Comparison of ENCODE assay signal across 20 mouse cellular contexts in genomic region chr2:32200033-32200432, GRCm38 (mm10). TPM values are rescaled to one million over a fixed set of nuclear protein-coding genes. Genes with fewer than 3 reads are reported as not detected.
DNase-seq lines count a peak whose midpoint lies in the region; ATAC-seq lines count a peak whose summit lies in the region.
"Had no signal": no experiment of that assay in that cellular context is flagged by ENCODE, and none has a peak within 500 bp of the region (broad histone marks: within the 10 kb centered on the region; RNA-seq: fewer than 3 reads in every experiment).

No protein-coding gene starts in this region.

- peak; percentile 67 to 77 for DNase-seq in cerebellum, adult 18-20 months
- no peak for DNase-seq in midbrain, embryonic 10.5 days (ENCODE audit: low spot score)
- peak; percentile 76 for DNase-seq in cerebellum, adult 9-10 months
- peak; percentile 72 to 82 for DNase-seq in cerebellum, postnatal 25 days
- DNase-seq in layer of hippocampus, adult 18-20 months (ENCODE audit: low spot score in 2 of 2), result no peak
- DNase-seq: adrenal gland, adult 2 months; adrenal gland, postnatal 36 days; heart, adult 18-20 months; heart, postnatal 10 days; heart, postnatal 4 days; kidney, adult 8-10 months had no signal

- H3K9me3 ChIP-seq in midbrain, embryonic 12.5 days, result no peaks in the 10 kb centered on the region
- H3K9me3 ChIP-seq in midbrain, embryonic 10.5 days (replicated peaks), result no peaks in the 10 kb centered on the region
- H3K9me3 ChIP-seq: embryonic facial prominence, embryonic 12.5 days; forebrain, embryonic 15.5 days; heart, embryonic 10.5 days had no signal

- WGBS in midbrain, embryonic 12.5 days, result 94% methylated on average over 4 of the region's 4 CpGs
- WGBS in midbrain, embryonic 10.5 days, result 95% methylated on average over 4 of the region's 4 CpGs

- ATAC-seq in cerebellum, adult (ENCODE audit: insufficient number of reproducible peaks, low FRiP score, low TSS enrichment), result no peak
- no peak for ATAC-seq in midbrain, embryonic 12.5 days (ENCODE audit: low FRiP score, low read depth)
- ATAC-seq in monocyte, adult 5-6 weeks (replicated peaks; ENCODE audit: insufficient number of reproducible peaks, low FRiP score, low TSS enrichment, poor library complexity, severe bottlenecking), result no peak
- ATAC-seq: forebrain, embryonic 15.5 days; inflammation-experienced regulatory T-cells, adult 6 months; intestine, postnatal 0 days had no signal

- H3K4me1 ChIP-seq in midbrain, embryonic 12.5 days, result no peaks in the 10 kb centered on the region
- no peaks in the 10 kb centered on the region for H3K4me1 ChIP-seq in midbrain, embryonic 10.5 days
- H3K4me1 ChIP-seq: embryonic facial prominence, embryonic 12.5 days; heart, embryonic 10.5 days had no signal

- no peak overlapping the region for H3K9ac ChIP-seq in midbrain, embryonic 12.5 days (replicated peaks)
- H3K9ac ChIP-seq: embryonic facial prominence, embryonic 12.5 days; forebrain, embryonic 15.5 days; hindbrain, embryonic 14.5 days had no signal

- no peaks in the 10 kb centered on the region for H3K27me3 ChIP-seq in midbrain, embryonic 12.5 days
- H3K27me3 ChIP-seq in midbrain, embryonic 10.5 days (ENCODE audit: low read depth, poor library complexity, severe bottlenecking), result no peaks in the 10 kb centered on the region
- H3K27me3 ChIP-seq: embryonic facial prominence, embryonic 12.5 days; forebrain, embryonic 15.5 days had no signal

- H3K36me3 ChIP-seq in midbrain, embryonic 12.5 days, result peaks cover 97% of the 10 kb centered on the region
- peaks cover 100% of the 10 kb centered on the region for H3K36me3 ChIP-seq in midbrain, embryonic 10.5 days

- H3K4me2 ChIP-seq in midbrain, embryonic 12.5 days (replicated peaks), result no peak overlapping the region
- H3K4me2 ChIP-seq: embryonic facial prominence, embryonic 12.5 days; forebrain, embryonic 15.5 days; hindbrain, embryonic 14.5 days had no signal

- 0 out of 2 replicates have a peak overlapping the region, but pooled peaks have one; percentile 26 for H3K27ac ChIP-seq in midbrain, embryonic 12.5 days (replicated peaks)
- H3K27ac ChIP-seq in midbrain, embryonic 10.5 days (replicated peaks), result no peak overlapping the region
- H3K27ac ChIP-seq: embryonic facial prominence, embryonic 12.5 days; heart, embryonic 10.5 days had no signal

- H3K4me3 ChIP-seq in midbrain, embryonic 12.5 days, result no peak overlapping the region
- no peak overlapping the region for H3K4me3 ChIP-seq in midbrain, embryonic 10.5 days
- H3K4me3 ChIP-seq: embryonic facial prominence, embryonic 12.5 days; forebrain, embryonic 15.5 days; heart, embryonic 10.5 days had no signal

RNA-seq across cellular contexts. Expression of gene Pomt1, which starts 36.4 kb away (rescaled TPM):
- 28.5 and 31.4 TPM in 2 replicates for polyA plus RNA-seq in midbrain, embryonic 12.5 days (2016; fragmentation: Nextera tagmentation; extraction: Ambion mirVana)
- 27.4 and 30.3 TPM in 2 replicates for polyA plus RNA-seq in midbrain, embryonic 10.5 days (2016; fragmentation: Nextera tagmentation; extraction: Ambion mirVana)
- total RNA-seq in layer of hippocampus, adult 18-20 months (2021), result 10 to 100 TPM; 23.3 to 24.4 TPM
- total RNA-seq in monocyte, adult 5-6 weeks (2017), result 3.8 to 10.1 TPM (median 8.4 TPM) in 3 replicates

RNA-seq across cellular contexts. Expression of gene Prrc2b, which starts 49.2 kb away (rescaled TPM):
- 99.1 and 121 TPM in 2 replicates for polyA plus RNA-seq in midbrain, embryonic 12.5 days (2016; fragmentation: Nextera tagmentation; extraction: Ambion mirVana)
- polyA plus RNA-seq in midbrain, embryonic 10.5 days (2016; fragmentation: Nextera tagmentation; extraction: Ambion mirVana), result 41.5 and 57.6 TPM in 2 replicates
- total RNA-seq in layer of hippocampus, adult 18-20 months (2021), result 100 to 1,000 TPM; 293 to 298 TPM
- total RNA-seq in monocyte, adult 5-6 weeks (2017), result 13.3 to 55.4 TPM (median 22.1 TPM) in 3 replicates

RNA-seq across cellular contexts. Expression of gene Uck1, which starts 59.9 kb away (rescaled TPM):
- polyA plus RNA-seq in midbrain, embryonic 12.5 days (2016; fragmentation: Nextera tagmentation; extraction: Ambion mirVana), result 74.4 and 79.6 TPM in 2 replicates
- 91.4 and 91.7 TPM in 2 replicates for polyA plus RNA-seq in midbrain, embryonic 10.5 days (2016; fragmentation: Nextera tagmentation; extraction: Ambion mirVana)
- 10 to 100 TPM; 52.3 to 58.5 TPM for total RNA-seq in layer of hippocampus, adult 18-20 months (2021)
- total RNA-seq in monocyte, adult 5-6 weeks (2017), result 23.0 to 35.3 TPM (median 26.8 TPM) in 3 replicates

Comparison
In these comparisons a context has a peak if more than half of its experiments do, and no peak if none do; other contexts are left out.
1. DNase-seq: peak in cerebellum, adult 18-20 months (2 of 2), cerebellum, adult 9-10 months (single experiment) and cerebellum, postnatal 25 days (2 of 2); none in midbrain, embryonic 10.5 days (single experiment) and layer of hippocampus, adult 18-20 months (0 of 2).